Mouse (Mus musculus) myocyte (in vitro differentiated cells): Measurements from ENCODE around the gene Cdh20.

ENCODE experiments used
- CEBPB ChIP-seq: IDR thresholded peaks from 2 replicates; pipeline ENCODE4 v1.6.1; 2011; ENCODE audit warnings: mild to moderate bottlenecking, moderate library complexity; ENCODE audit not compliant: poor library complexity, insufficient read depth, severe bottlenecking
- E2F4 ChIP-seq: IDR thresholded peaks from one replicate; pipeline ENCODE4 v1.6.1; 2011; ENCODE audit warnings: mild to moderate bottlenecking, control low read depth, moderate library complexity; ENCODE audit not compliant: insufficient read depth
- MAX ChIP-seq: IDR thresholded peaks from one replicate; pipeline ENCODE4 v1.6.1; 2011; ENCODE audit warnings: low read depth, mild to moderate bottlenecking, control low read depth
- MYOG ChIP-seq, 3 experiments: IDR thresholded peaks; one replicate each; pipeline ENCODE4 v1.6.1; 2011; ENCODE audit warnings: control low read depth in 2 of 3, low read depth in 2 of 3, mild to moderate bottlenecking in 2 of 3; ENCODE audit not compliant: insufficient read length in 2 of 3, control insufficient read depth in 1 of 3, insufficient read depth in 1 of 3
- POLR2A ChIP-seq: IDR thresholded peaks from one replicate; pipeline ENCODE4 v1.6.1; 2011; ENCODE audit warnings: low read depth, mild to moderate bottlenecking, control low read depth, moderate library complexity; ENCODE audit not compliant: insufficient read length
- POLR2AphosphoS2 ChIP-seq: IDR thresholded peaks from one replicate; pipeline ENCODE4 v1.6.1; 2011; ENCODE audit warnings: low read depth, control low read depth; ENCODE audit not compliant: insufficient read length
- SRF ChIP-seq: IDR thresholded peaks from one replicate; pipeline ENCODE4 v1.6.1; 2011; ENCODE audit warnings: low read depth; ENCODE audit not compliant: control insufficient read depth, insufficient read length
- TCF12 ChIP-seq: IDR thresholded peaks from one replicate; pipeline ENCODE4 v1.6.1; 2011; ENCODE audit warnings: mild to moderate bottlenecking, control low read depth; ENCODE audit not compliant: poor library complexity, insufficient read depth, severe bottlenecking
- USF1 ChIP-seq: IDR thresholded peaks from one replicate; pipeline ENCODE4 v1.6.1; 2011; ENCODE audit warnings: low read depth, mild to moderate bottlenecking, control low read depth, moderate library complexity

- TF ChIP-seq POLR2A (no peak), POLR2AphosphoS2 (no peak), USF1 (no peak), TCF12 (no peak), CEBPB (no peak), SRF (no peak), E2F4 (no peak), MYOG (IDR thresholded peaks at IDR 0.05; ENCODE audit: control insufficient read depth in 1 of 3, insufficient read depth in 1 of 3, insufficient read length in 2 of 3, low read depth in 2 of 3) (no peak), MAX (no peak)
Observed at GRCm38 (mm10) chr1:104944470-104945109, 176.3 kb downstream of the Cdh20 start.
